Mouse (Mus musculus): ENCODE results near the gene Rbbp6. TPM values are rescaled to one million over a fixed set of nuclear protein-coding genes. Genes with fewer than 3 reads are reported as not detected.

The Rbbp6 gene
- total RNA-seq, 2 experiments from 2014 or later: 61.3 to 89.0 TPM

- ATAC-seq (replicated peaks; ENCODE audit: poor library complexity, severe bottlenecking): peak; percentile 33
Observed at GRCm38 (mm10) chr7:122970119-122970781, 4.8 kb downstream of the Rbbp6 start.

DNA sequence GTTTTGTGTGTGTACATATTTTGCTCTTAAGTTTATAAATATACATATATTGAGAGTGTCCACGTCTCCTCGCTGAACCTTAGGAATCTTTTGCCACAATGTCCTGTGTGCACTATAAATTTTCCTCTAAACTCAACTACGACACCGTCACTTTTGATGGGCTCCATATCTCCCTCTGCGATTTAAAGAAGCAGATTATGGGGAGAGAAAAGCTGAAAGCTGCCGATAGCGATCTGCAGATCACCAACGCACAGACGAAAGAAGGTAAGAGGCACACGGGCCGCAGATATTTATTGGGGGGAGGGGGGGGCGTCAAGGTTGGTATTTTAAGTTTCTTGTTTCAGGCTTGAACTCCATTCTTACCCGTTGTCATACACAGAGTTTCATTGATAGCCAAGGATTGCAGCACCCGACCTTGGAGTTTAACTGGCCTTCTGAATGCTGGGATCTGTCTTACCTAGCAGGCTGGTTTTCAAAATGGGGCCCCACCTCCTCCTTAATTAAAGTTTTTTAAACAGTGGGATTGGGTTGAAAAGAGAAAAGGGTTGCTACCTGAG lies 5.5 kb downstream of the Rbbp6 start:
- no peak for ATAC-seq (replicated peaks; ENCODE audit: poor library complexity, severe bottlenecking)

- no peak for ATAC-seq (replicated peaks; ENCODE audit: poor library complexity, severe bottlenecking)
Observed at GRCm38 (mm10) chr7:122972006-122972689, 6.7 kb downstream of the Rbbp6 start.

- no peak for ATAC-seq (replicated peaks; ENCODE audit: poor library complexity, severe bottlenecking)
Observed at GRCm38 (mm10) chr7:122979514-122979913, 14.0 kb downstream of the Rbbp6 start.

DNA sequence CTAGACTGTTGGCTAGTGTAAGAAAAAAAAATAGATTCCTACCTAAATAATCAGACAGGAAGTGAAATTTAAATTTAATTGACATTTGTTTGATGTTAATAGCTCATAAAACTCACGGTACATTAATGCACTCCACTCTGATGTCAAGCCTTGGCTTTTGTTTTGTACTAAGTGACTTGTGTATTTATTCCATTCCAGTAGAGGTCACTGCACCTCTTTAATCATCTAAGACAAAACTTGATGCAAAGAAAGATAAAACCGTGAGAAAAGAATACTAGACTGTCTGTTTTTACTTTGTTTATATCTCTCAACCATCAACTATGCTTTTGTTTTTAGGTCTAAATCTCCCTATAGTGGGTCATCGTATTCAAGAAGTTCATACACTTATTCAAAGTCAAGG lies 32.7 kb downstream of the Rbbp6 start:
- ATAC-seq (replicated peaks; ENCODE audit: poor library complexity, severe bottlenecking): no peak

DNA sequence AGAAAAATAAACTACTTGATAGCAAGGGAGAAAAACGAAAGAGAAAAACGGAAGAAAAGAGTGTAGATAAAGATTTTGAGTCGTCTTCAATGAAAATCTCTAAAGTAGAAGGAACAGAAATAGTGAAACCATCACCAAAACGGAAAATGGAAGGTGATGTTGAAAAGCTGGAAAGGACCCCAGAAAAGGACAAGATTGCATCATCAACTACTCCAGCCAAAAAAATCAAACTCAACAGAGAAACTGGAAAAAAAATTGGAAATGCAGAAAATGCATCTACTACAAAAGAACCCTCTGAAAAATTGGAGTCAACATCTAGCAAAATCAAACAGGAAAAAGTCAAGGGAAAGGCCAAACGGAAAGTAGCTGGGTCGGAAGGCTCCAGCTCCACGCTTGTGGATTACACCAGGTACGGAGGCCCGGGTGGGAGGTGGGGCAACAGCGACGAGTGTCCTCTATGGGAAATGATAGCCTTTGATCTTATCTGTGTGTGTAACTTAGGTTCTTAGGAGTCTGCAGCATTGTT lies 34.4 kb downstream of the Rbbp6 start:
- ATAC-seq (replicated peaks; ENCODE audit: poor library complexity, severe bottlenecking): no peak

DNA sequence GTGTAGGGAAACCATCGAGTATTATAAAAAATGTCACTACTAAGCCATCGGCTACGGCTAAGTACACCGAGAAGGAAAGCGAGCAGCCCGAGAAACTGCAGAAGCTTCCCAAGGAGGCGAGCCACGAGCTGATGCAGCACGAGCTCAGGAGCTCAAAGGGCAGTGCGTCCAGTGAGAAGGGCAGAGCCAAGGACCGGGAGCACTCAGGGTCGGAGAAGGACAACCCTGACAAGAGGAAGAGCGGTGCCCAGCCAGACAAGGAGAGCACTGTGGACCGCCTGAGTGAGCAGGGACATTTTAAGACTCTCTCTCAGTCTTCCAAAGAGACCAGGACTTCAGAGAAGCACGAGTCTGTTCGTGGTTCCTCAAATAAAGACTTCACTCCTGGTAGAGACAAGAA lies 35.3 kb downstream of the Rbbp6 start:
- ATAC-seq (replicated peaks; ENCODE audit: poor library complexity, severe bottlenecking): no peak

DNA sequence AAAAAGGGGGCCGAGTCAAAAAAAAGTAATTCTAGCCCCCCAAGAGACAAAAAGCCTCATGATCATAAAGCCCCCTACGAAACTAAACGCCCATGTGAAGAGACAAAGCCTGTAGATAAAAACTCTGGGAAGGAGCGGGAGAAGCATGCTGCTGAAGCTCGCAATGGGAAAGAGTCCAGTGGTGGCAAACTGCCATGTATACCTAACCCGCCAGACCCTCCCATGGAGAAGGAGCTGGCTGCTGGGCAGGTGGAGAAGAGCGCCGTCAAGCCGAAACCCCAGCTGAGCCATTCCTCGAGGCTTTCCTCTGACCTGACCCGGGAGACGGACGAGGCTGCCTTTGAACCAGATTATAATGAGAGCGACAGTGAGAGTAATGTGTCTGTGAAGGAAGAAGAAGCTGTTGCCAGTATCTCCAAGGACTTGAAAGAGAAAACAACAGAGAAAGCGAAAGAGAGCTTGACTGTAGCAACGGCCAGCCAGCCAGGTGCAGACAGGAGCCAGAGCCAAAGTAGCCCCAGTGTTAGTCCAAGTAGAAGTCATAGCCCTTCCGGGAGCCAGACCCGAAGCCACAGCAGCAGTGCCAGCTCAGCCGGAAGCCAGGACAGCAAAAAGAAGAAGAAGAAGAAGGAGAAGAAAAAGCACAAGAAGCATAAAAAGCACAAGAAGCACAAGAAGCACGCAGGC lies 36.0 kb downstream of the Rbbp6 start:
- no peak for ATAC-seq (replicated peaks; ENCODE audit: poor library complexity, severe bottlenecking)

GRCm38 (mm10) chr7:123002028-123002410 lies 36.5 kb downstream of the Rbbp6 start:
- ATAC-seq (replicated peaks; ENCODE audit: poor library complexity, severe bottlenecking): no peak

GRCm38 (mm10) chr7:123003207-123003606 lies 37.7 kb downstream of the Rbbp6 start:
- no peak for ATAC-seq (replicated peaks; ENCODE audit: poor library complexity, severe bottlenecking)

GRCm38 (mm10) chr7:123004442-123004841 lies 39.0 kb downstream of the Rbbp6 start:
- no peak for ATAC-seq (replicated peaks; ENCODE audit: poor library complexity, severe bottlenecking)

- no peak for ATAC-seq (replicated peaks; ENCODE audit: poor library complexity, severe bottlenecking)
Observed at GRCm38 (mm10) chr7:123006251-123006650, 40.8 kb downstream of the Rbbp6 start.

GRCm38 (mm10) chr7:123007743-123008142 lies 42.3 kb downstream of the Rbbp6 start:
- ATAC-seq (replicated peaks; ENCODE audit: poor library complexity, severe bottlenecking): no peak

DNA sequence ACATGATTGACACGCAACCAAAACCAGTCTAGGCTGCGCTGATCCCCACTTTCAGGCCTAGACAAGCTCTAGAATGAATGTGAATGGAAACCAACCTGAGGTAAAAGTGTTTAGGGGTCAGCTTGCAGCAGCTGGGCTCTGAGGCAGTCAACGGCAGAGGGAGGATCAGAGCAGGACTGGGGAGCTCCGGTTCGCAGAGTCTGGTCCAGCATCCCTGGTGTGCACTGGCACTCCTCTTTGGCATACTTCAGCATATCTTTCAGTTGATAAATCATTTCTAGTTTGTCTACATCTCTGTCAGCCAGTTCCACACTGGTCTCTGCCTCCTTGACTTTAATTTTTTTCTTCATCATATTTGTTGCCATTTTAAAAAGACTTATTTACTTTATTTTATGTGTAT lies 48.0 kb downstream of the Rbbp6 start:
- no peak for ATAC-seq (replicated peaks; ENCODE audit: poor library complexity, severe bottlenecking)

GRCm38 (mm10) chr7:123014729-123015128 lies 49.2 kb downstream of the Rbbp6 start:
- ATAC-seq (replicated peaks; ENCODE audit: poor library complexity, severe bottlenecking): no peak

DNA sequence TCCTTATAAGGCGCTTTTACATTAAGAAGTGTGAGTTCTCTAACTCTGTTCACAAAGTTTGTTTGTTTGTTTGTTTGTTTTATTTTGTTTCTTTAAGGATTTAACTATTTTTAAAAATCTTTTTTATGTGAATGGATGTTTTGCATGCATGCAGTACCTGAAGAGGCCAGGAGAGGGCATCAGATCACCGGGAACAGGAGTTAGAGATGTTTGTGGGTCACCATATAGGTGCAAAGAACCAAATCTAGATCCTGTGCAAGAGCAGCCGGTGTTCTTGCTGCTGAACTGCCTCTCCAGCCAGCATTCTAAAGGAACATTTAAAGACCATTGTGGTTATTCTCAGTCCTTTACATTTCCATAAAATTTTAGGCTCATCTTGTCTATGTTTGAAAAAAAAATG lies 52.1 kb downstream of the Rbbp6 start:
- ATAC-seq (replicated peaks; ENCODE audit: poor library complexity, severe bottlenecking): peak; percentile 71

GRCm38 (mm10) chr7:123025123-123025522 lies 59.6 kb downstream of the Rbbp6 start:
- peak; percentile 58 for ATAC-seq (replicated peaks; ENCODE audit: poor library complexity, severe bottlenecking)

- no peak for ATAC-seq (replicated peaks; ENCODE audit: poor library complexity, severe bottlenecking)
Observed at GRCm38 (mm10) chr7:123030295-123030694, 64.8 kb downstream of the Rbbp6 start.

DNA sequence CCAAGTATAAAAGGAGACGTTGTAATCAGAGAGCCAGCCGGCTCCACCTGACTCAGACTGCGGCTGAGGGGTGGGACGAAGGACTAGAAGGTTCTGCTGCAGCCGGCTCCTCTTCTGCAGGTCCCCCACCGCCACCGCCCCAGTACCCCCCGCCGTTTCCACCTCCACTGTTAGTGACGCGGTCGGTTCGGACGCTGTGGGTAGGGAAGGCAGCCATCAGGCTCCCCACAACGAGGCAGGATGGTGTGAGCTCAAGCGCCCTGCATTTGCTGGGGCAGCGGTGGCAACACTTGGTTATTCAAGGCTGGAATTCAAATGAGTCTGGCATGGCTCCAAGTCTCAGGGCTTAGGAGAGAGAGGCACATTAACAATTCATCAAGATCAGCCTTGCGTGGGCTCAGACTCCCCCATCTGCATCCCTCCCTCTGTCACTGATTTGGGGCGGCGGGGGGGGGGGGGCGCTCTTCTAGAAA lies 65.3 kb downstream of the Rbbp6 start:
- ATAC-seq (replicated peaks; ENCODE audit: poor library complexity, severe bottlenecking): peak; percentile 62

DNA sequence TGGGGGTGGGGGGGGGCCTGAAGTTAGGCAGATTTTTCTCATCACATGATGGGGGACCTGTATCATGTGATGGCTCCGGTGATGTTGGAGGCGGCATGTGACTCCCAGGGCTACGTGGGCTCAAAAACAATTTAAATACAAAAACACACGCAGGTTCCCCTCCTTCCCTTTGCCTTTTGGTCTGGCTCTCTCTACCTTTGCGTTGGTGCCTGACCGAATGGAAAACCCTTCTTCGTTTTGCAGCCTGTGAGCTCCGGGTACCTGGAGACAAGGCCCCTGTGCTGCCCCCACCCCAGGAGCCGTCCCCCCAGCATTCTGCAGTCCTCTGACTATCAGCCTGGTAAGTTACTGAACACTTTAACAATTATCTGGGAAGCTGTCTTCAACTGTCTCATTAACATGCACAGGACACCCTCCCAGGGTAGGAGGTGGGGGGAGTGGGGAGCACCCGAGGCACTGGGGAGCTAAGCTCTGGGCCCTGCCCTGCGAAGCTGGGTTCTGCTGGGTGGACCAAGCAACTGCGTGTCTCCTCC lies 65.8 kb downstream of the Rbbp6 start:
- ATAC-seq (replicated peaks; ENCODE audit: poor library complexity, severe bottlenecking): 0 out of 2 replicates have a peak, but pooled peaks have one; percentile 22

GRCm38 (mm10) chr7:123035314-123035713 lies 69.8 kb downstream of the Rbbp6 start:
- no peak for ATAC-seq (replicated peaks; ENCODE audit: poor library complexity, severe bottlenecking)

Data from granulocyte monocyte progenitor cell, adult 5-6 weeks (primary cell).